Mouse (Mus musculus) heart, postnatal 25 days (tissue): Measurements from ENCODE around the gene Mvb12b. TPM values are rescaled to one million over a fixed set of nuclear protein-coding genes. Genes with fewer than 3 reads are reported as not detected.

Experiments
- total RNA-seq, 2 experiments: library from RNA; stranded (reverse); gene quantifications; 2 replicates each; pipeline ENCODE4 v1.2.3; 2021

Mvb12b gene
- total RNA-seq, 2 experiments from 2014 or later: 17.8 to 18.9 TPM

Other genes starting within 250 kb of the Mvb12b start
- gene Lmx1b, start 247.4 kb downstream of the Mvb12b start, total RNA-seq: under 1 TPM; 0.17 to 0.21 TPM